Mouse (Mus musculus) Patski (cell line): Measurements from ENCODE around the gene Kif5c. TPM values are rescaled to one million over a fixed set of nuclear protein-coding genes. Genes with fewer than 3 reads are reported as not detected.

ENCODE experiments used
- ATAC-seq: fragments of 100-300 bp; one replicate; pipeline ENCODE4 v1.8.0; 2021
- CTCF ChIA-PET: fragments of 350-600 bp; sonication (Branson Sonifier 250); formaldehyde crosslinking; loops from one replicate; lab custom pipeline; 2022; ENCODE audit warnings: inconsistent platforms; lab: Charles Lee
- POLR2A ChIA-PET: fragments of 350-600 bp; sonication (Branson Sonifier 250); formaldehyde crosslinking; loops from one replicate; lab custom pipeline; 2022; ENCODE audit warnings: antibody characterized with exemption, inconsistent platforms; lab: Charles Lee
- DNase-seq: peaks from one replicate; pipeline ENCODE4 v3.0.0-alpha.2; 2011; ENCODE audit warnings: low read depth, low spot score
- H3K27me3 ChIP-seq: fragments of 371-371 bp; one replicate; pipeline ENCODE4 v1.5.1; 2021
- CTCF ChIP-seq: fragments of 100-300 bp; IDR thresholded peaks from one replicate; pipeline ENCODE4 v1.5.1; 2021
- in situ Hi-C: fragments of 300-500 bp; cut with MboI; formaldehyde crosslinking; loops from 3 replicates; pipeline ENCODE4 v1.11.1; 2018; ENCODE audit warnings: low pct_unique_long_range_greater_than_20kb, mixed read lengths
- polyA plus RNA-seq: library from polyadenylated mRNA; unstranded; gene quantifications from one replicate; pipeline ENCODE4 v1.2.3, GENCODE M21; 2021

Gene Kif5c
- polyA plus RNA-seq, 1 experiment from 2014 or later: 10.6 TPM

DNA sequence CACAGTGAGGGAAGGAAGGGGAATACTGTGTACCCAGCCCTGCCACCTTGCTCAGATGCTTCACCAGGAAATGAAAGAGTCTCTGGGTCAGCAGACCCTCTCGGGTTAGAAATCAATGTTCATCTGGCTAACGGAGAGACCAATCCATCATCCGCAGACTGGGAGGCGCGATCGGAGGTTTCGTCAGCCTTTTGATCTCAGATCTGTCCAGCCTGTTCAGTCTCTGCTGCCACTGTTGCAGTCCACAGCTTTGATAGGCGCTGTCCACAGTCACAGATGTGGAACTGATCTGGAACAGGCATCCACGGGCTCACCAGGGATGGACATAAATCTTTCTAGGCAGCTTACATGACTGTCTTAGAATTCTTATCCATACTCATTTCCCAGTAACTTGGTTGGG lies 29.2 kb downstream of the Kif5c start:
- H3K27me3 ChIP-seq: no peaks in the 10 kb centered on the region
- in situ Hi-C loops: no loop called here
- TF ChIP-seq CTCF: no peak
- CTCF ChIA-PET: no interaction called here
- POLR2A ChIA-PET: no interaction called here
- no peak for DNase-seq
- ATAC-seq: no peak

DNA sequence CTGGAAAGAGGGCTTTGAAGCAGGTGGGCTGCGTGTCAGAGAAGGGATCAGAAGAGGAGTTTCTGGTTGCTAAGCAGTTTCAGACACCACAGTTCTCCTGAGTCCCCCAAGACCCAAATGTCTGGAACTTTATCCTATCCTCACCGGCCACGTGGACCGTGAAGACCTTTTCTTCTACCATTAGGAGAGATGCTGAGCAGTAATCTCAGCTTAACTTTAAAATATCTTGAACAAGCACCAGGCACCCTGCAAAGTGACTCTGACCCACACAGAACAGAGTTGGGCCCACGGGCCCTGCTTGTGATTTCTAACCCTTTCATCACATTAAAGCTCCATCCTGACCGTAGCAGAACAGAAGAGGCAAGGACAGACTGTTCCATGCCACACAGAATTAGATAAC lies 29.7 kb downstream of the Kif5c start:
- TF ChIP-seq CTCF: no peak
- ChIA-PET CTCF (interaction anchor here (1.4 kb wide), 1 partner anchor 9 kb away, joined by 4 read pairs; no protein-coding TSS in a partner anchor), POLR2A (no interaction called here)
- H3K27me3 ChIP-seq: no peaks in the 10 kb centered on the region
- ATAC-seq: no peak
- no peak for DNase-seq
- in situ Hi-C loops: no loop called here

DNA sequence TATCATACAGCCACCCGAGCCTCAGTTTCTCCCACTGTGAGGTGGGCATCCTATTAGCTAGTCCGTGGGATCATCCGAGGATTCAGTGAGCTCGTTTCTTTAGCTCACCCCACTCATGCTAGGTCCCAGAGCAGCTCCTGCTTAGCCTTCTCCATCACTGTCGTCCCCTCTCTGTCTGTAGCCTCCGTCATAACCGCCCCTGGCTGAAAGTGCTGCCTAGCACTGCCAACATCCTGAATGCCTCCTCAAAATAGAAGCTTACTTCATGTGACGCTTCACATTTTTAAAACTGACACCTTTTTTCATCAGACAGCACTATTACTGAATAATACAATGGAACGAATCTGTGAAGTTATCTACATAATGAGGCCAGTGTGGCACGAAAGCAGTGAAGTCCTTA lies 30.1 kb downstream of the Kif5c start:
- no peak for TF ChIP-seq CTCF
- ChIA-PET CTCF (interaction anchor here (1.4 kb wide), 1 partner anchor 10 kb away, joined by 4 read pairs; no protein-coding TSS in a partner anchor), POLR2A (no interaction called here)
- in situ Hi-C loops: no loop called here
- ATAC-seq (no peak), DNase-seq (no peak)
- H3K27me3 ChIP-seq: no peaks in the 10 kb centered on the region

DNA sequence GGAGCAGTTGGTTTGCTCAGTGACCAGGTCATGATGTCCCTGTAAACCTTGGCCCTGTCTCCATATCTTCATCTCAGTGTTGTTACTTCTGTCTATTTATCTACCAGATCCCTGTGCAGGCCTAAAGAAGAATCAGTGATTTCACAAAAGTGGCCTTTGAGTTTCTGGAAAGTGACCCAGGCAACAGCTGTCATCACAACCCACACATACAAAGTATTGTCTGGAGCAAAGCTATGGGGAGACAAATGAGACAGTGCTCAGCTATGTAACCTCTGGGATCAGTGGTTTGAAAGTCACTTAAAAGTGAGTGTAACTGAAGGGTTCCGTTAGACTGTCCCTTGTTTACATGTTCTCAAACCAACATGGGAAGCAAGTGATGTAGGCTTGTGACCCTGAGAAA lies 32.6 kb downstream of the Kif5c start:
- H3K27me3 ChIP-seq: no peaks in the 10 kb centered on the region
- in situ Hi-C loops: no loop called here
- ATAC-seq: no peak
- ChIA-PET POLR2A (no interaction called here), CTCF (no interaction called here)
- DNase-seq: no peak
- no peak for TF ChIP-seq CTCF

DNA sequence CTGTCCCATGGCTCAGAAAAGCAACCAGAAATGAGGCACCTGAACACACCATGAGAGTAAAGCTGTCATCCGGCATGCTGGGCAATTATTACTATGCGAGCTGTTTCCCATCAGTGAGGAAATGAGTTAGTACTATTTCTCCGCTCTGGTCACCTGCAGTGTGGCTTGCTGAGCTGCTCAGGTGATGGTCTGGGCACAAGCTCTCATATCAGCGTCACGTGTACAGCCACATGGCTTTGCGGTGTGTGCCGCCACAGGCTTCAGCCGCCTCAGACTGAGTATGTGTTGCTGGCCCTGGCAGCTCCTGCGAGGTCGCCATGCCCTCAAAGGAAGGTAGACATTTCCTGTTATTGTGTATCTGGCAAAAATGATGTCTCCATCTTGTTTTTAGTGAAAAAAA lies 35.5 kb downstream of the Kif5c start:
- CTCF ChIA-PET: interaction anchor here (1.0 to 1.7 kb wide), 4 partner anchors 10 to 185 kb away, joined by 3 to 5 read pairs (median 3); no protein-coding TSS in a partner anchor
- in situ Hi-C loops: no loop called here
- ATAC-seq: no peak
- POLR2A ChIA-PET: no interaction called here
- DNase-seq: no peak
- TF ChIP-seq CTCF: no peak
- H3K27me3 ChIP-seq: no peaks in the 10 kb centered on the region

DNA sequence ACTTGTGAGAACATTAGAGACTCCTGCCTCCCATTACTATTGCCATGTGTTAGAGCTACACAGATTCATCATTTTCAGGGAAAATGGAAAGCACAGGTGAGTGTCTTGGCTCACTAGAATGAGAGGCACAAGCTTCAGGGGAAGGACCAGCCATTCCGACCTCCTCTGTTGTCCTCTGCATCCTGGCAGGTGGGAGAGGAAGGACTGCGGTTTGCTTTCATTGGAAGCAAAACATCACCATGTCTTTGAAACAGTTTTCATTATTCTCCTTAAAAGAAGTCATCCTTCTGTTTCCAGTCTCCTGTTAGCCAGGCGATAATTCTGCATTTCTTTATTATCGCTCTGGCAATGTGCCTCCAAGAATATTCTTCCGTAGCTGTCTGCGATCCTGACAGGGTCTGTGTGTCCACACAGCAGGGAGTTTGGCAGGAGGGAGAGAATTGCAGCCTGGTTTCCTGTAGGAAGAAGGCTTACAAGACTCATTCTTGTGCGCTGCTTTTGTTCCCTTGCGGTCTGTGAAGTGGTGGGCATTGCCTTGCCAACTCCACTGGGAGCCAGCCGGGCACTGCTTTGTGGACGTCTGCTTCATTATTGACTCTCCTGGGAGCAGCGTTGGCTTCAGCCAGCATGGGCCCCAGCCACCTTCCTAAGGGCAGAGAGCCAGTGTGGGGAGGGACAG lies 36.2 kb downstream of the Kif5c start:
- DNase-seq: no peak
- CTCF ChIA-PET: interaction anchor here (1.4 kb wide), 1 partner anchor 25 kb away, joined by 3 read pairs; no protein-coding TSS in a partner anchor
- TF ChIP-seq CTCF: no peak
- POLR2A ChIA-PET: no interaction called here
- in situ Hi-C loops: no loop called here
- no peaks in the 10 kb centered on the region for H3K27me3 ChIP-seq
- no peak for ATAC-seq

DNA sequence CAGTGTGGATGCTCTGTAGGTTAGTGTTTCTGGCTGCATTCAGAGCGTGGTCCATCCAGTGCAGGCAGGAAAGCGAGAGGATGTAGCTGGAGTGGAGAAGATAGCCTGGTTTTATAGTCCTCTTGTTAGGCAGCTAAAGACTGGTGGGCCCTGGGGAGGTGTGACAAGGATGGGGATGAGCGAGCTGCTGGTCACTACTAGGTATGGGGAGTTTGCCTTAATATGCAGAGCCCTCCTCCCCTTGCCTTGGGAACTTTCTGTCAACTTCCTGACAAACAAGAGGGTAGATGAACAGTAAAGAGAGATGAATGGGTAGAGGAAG lies 36.7 kb downstream of the Kif5c start:
- in situ Hi-C loops: no loop called here
- TF ChIP-seq CTCF: no peak
- POLR2A ChIA-PET: no interaction called here
- DNase-seq (no peak), ATAC-seq (no peak)
- H3K27me3 ChIP-seq: no peaks in the 10 kb centered on the region
- CTCF ChIA-PET: no interaction called here

DNA sequence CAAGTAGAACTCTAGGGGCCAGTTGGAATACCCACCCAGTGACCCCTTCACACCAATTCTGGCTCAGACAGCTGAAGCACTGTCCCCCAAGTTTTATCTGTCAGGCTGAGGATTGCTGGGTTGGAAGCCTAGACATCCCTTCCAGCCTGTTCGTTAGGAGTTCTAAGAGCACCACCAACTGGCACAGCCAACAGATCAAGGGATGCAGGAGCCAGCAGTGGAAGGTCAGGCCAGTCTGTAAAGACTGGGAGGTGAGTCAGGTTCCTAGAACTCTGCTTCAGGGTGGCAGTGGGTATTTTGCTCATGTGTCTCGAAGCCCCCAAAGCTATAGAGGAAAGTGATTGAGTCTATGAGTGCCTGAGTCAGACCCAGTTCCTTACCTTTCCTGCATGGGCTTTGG lies 37.9 kb downstream of the Kif5c start:
- ChIA-PET CTCF (interaction anchor here (1.4 kb wide), 1 partner anchor 14 kb away, joined by 4 read pairs; no protein-coding TSS in a partner anchor), POLR2A (interaction anchor here (0.6 kb wide), 1 partner anchor 24 kb away, joined by 5 read pairs; no protein-coding TSS in a partner anchor)
- no peak for ATAC-seq
- no peak for DNase-seq
- in situ Hi-C loops: no loop called here
- no peak for TF ChIP-seq CTCF
- H3K27me3 ChIP-seq: no peaks in the 10 kb centered on the region

DNA sequence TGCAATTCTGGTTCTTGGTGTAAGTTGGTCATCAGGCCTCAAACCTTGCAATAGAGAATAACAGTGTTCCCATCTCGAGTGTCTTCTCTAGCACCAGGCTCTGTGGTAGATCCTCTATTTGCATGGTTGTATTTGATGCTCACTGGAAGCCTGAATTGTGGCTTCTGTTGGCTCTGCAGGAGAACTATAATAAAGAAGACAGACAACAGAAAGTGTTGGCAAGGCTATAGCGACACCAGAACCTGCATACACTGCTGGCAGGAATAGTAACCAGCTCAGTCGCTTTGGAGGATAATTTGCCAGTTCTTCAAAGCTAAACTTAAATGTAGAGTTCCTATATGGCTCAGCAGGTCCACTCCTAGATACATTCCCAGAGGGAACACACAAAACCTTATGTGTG lies 38.6 kb downstream of the Kif5c start:
- H3K27me3 ChIP-seq: no peaks in the 10 kb centered on the region
- DNase-seq (no peak), ATAC-seq (no peak)
- CTCF ChIA-PET: interaction anchor here (1.4 to 1.6 kb wide), 2 partner anchors 15 to 210 kb away, joined by 3 to 4 read pairs; no protein-coding TSS in a partner anchor
- no peak for TF ChIP-seq CTCF
- POLR2A ChIA-PET: interaction anchor here (0.6 kb wide), 1 partner anchor 23 kb away, joined by 5 read pairs; no protein-coding TSS in a partner anchor
- in situ Hi-C loops: no loop called here

DNA sequence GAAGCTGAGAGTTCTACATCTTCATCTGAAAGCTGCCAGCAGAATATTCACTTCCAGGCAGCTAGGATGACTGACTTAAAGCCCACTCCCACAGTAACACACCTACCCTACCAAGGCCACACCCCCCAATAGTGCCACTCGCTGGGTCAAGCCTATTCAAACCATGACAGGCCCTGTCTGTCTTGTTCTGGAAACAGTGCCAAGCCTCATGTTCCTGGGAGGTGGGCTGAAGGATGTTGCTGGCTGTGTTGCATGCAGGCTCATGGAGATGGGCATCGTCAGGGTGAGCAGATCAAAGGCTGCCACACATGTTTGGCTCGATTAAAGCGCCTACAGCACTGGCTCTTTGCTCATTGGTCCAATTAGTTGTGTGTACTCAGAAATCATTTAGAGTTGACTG lies 39.9 kb downstream of the Kif5c start:
- POLR2A ChIA-PET: interaction anchor here (0.6 kb wide), 1 partner anchor 58 kb away, joined by 3 read pairs; no protein-coding TSS in a partner anchor
- no peak for DNase-seq
- CTCF ChIA-PET: interaction anchor here (1.6 kb wide), 1 partner anchor 212 kb away, joined by 3 read pairs; no protein-coding TSS in a partner anchor
- no peak for ATAC-seq
- no peaks in the 10 kb centered on the region for H3K27me3 ChIP-seq
- TF ChIP-seq CTCF: no peak
- in situ Hi-C loops: no loop called here

DNA sequence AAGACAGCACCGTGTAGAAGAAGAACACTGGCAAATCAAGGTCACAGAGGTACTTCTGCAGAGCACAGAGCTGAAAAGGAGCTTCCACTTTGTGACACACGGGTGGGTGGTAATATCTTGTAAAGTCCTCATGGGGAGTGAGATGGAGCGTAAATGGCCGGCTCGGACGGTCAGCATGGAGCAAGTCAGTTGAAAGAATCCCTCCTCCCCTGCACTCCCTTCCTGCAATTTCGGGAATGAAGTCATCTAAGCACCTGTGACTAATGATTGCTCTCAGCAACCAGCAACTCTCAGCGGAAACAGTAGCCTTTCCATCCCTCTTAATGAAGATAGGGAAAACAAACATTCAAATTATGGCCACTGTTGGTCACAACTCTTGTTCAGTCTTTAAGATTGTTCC lies 40.9 kb downstream of the Kif5c start:
- CTCF ChIA-PET: interaction anchor here (1.0 kb wide), 1 partner anchor 154 kb away, joined by 3 read pairs; no protein-coding TSS in a partner anchor
- POLR2A ChIA-PET: no interaction called here
- ATAC-seq (peak; percentile 85), DNase-seq (peak; percentile 28)
- no peak for TF ChIP-seq CTCF
- no peaks in the 10 kb centered on the region for H3K27me3 ChIP-seq
- in situ Hi-C loops: no loop called here
